Mouse (Mus musculus) right cerebral cortex, postnatal 25 days (tissue): Measurements from ENCODE around the gene Mrpl53.

Experiments used
- DNase-seq: peaks from one replicate; pipeline ENCODE4 v3.0.0; 2022

The Mrpl53 gene

GRCm38 (mm10) chr6:83108762-83109668 is at the start of gene Mrpl53:
Mrpl53 (plus strand) TSS chr6:83109040.
- DNase-seq, result peak; percentile 86

- DNase-seq, result no peak
Observed at GRCm38 (mm10) chr6:83065995-83066394, 42.8 kb upstream of the Mrpl53 start.

- DNase-seq, result no peak
Observed at GRCm38 (mm10) chr6:83066441-83066840, 42.4 kb upstream of the Mrpl53 start.

- DNase-seq, result no peak
Observed at GRCm38 (mm10) chr6:83068221-83068620, 40.6 kb upstream of the Mrpl53 start.

- DNase-seq, result no peak
Observed at GRCm38 (mm10) chr6:83068706-83069487, 39.9 kb upstream of the Mrpl53 start.

GRCm38 (mm10) chr6:83069488-83070246 is 39.2 kb upstream of the Mrpl53 start:
- no peak for DNase-seq

GRCm38 (mm10) chr6:83070247-83070310 is 38.8 kb upstream of the Mrpl53 start, which contains the start of gene Tlx2:
Tlx2 (minus strand) TSS chr6:83070293.
- no peak for DNase-seq

GRCm38 (mm10) chr6:83070311-83071219 is 38.3 kb upstream of the Mrpl53 start:
- DNase-seq, result peak; percentile 48

GRCm38 (mm10) chr6:83071220-83071619 is 37.6 kb upstream of the Mrpl53 start:
- DNase-seq, result no peak

- no peak for DNase-seq
Observed at GRCm38 (mm10) chr6:83074979-83075378, 33.9 kb upstream of the Mrpl53 start.

- DNase-seq, result no peak
Observed at GRCm38 (mm10) chr6:83077630-83078323, 31.1 kb upstream of the Mrpl53 start, which contains the start of gene Pcgf1. Pcgf1 (plus strand) TSS chr6:83077869.

- peak; percentile 98 for DNase-seq
Observed at GRCm38 (mm10) chr6:83078324-83078858, 30.4 kb upstream of the Mrpl53 start.

GRCm38 (mm10) chr6:83080210-83080609 is 28.6 kb upstream of the Mrpl53 start:
- DNase-seq, result no peak

- DNase-seq, result no peak
Observed at GRCm38 (mm10) chr6:83083497-83083896, 25.3 kb upstream of the Mrpl53 start.

- DNase-seq, result no peak
Observed at GRCm38 (mm10) chr6:83084477-83084876, 24.4 kb upstream of the Mrpl53 start.

- no peak for DNase-seq
Observed at GRCm38 (mm10) chr6:83086121-83087035, 22.5 kb upstream of the Mrpl53 start, which contains the start of gene Lbx2. Lbx2 (plus strand) TSS chr6:83086367.

- DNase-seq, result no peak
Observed at GRCm38 (mm10) chr6:83087205-83087925, 21.5 kb upstream of the Mrpl53 start.

- no peak for DNase-seq
Observed at GRCm38 (mm10) chr6:83087926-83088260, 20.9 kb upstream of the Mrpl53 start.

- DNase-seq, result no peak
Observed at GRCm38 (mm10) chr6:83092416-83093127, 16.3 kb upstream of the Mrpl53 start.
